Mouse (Mus musculus): ENCODE data around the gene Ucp2. TPM values are rescaled to one million over a fixed set of nuclear protein-coding genes. Genes with fewer than 3 reads are reported as not detected.

Ucp2 gene
- polyA plus RNA-seq, 1 experiment from 2014 or later: 195 TPM

DNA sequence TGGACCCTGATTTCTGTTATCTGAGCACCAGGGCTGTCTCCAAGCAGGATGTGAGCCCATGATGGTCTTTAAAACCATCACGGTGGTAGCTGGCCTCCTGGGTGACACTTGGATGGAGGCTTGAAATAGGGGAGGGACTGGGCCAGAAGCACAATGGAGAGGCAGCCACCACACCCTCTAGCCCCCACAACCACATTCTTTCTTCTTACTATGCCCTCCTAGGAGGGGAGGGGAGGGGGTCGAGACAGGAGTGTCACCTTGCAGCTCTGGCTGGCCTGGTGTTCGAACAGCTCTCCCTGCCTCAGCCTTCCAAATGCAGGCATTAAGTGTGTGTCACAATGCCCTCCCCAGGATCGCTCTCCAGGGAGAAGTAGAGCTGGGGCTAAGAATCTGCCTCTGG lies 4.3 kb downstream of the Ucp2 start:
- Histone ChIP-seq H3K36me3 (ENCODE audit: control insufficient read depth, insufficient read depth) (peaks cover 5% of the 10 kb centered on the region), H3K4me2 (ENCODE audit: low read depth, low read length) (no peak overlapping the region), H3K27me3 (ENCODE audit: control insufficient read depth, insufficient read depth, low read length) (no peaks in the 10 kb centered on the region), H3K9ac (ENCODE audit: low read length) (no peak overlapping the region), H3K4me3 (ENCODE audit: low read length) (no peak overlapping the region), H3K27ac (ENCODE audit: low read length) (no peak overlapping the region), H3K9me3 (replicated peaks; ENCODE audit: control insufficient read depth, low read length) (no peaks in the 10 kb centered on the region), H3K4me1 (ENCODE audit: control insufficient read depth, insufficient read depth, low read length) (peaks cover 27% of the 10 kb centered on the region)
- no peak for ATAC-seq (replicated peaks; ENCODE audit: extremely low read depth, insufficient read depth, low FRiP score)
- 74% methylated on average over 4 of the region's 4 CpGs for WGBS

- no peak for ATAC-seq (replicated peaks; ENCODE audit: extremely low read depth, insufficient read depth, low FRiP score)
- H3K4me1 ChIP-seq (ENCODE audit: control insufficient read depth, insufficient read depth, low read length): peaks cover 27% of the 10 kb centered on the region
- 89% methylated on average over 13 of the region's 13 CpGs for WGBS
Measured at GRCm38 (mm10) chr7:100497982-100498381, 4.8 kb downstream of the Ucp2 start.

GRCm38 (mm10) chr7:100499465-100499864 lies 6.3 kb downstream of the Ucp2 start:
- no peak overlapping the region for H3K27ac ChIP-seq (ENCODE audit: low read length)

More at GRCm38 (mm10) chr7:100497982-100498381, 4.8 kb downstream of the Ucp2 start:
- Histone ChIP-seq H3K36me3 (ENCODE audit: control insufficient read depth, insufficient read depth) (peaks cover 5% of the 10 kb centered on the region), H3K4me2 (ENCODE audit: low read depth, low read length) (no peak overlapping the region), H3K27ac (ENCODE audit: low read length) (no peak overlapping the region), H3K4me3 (ENCODE audit: low read length) (no peak overlapping the region), H3K27me3 (ENCODE audit: control insufficient read depth, insufficient read depth, low read length) (no peaks in the 10 kb centered on the region), H3K9ac (ENCODE audit: low read length) (no peak overlapping the region), H3K9me3 (replicated peaks; ENCODE audit: control insufficient read depth, low read length) (no peaks in the 10 kb centered on the region)

DNA sequence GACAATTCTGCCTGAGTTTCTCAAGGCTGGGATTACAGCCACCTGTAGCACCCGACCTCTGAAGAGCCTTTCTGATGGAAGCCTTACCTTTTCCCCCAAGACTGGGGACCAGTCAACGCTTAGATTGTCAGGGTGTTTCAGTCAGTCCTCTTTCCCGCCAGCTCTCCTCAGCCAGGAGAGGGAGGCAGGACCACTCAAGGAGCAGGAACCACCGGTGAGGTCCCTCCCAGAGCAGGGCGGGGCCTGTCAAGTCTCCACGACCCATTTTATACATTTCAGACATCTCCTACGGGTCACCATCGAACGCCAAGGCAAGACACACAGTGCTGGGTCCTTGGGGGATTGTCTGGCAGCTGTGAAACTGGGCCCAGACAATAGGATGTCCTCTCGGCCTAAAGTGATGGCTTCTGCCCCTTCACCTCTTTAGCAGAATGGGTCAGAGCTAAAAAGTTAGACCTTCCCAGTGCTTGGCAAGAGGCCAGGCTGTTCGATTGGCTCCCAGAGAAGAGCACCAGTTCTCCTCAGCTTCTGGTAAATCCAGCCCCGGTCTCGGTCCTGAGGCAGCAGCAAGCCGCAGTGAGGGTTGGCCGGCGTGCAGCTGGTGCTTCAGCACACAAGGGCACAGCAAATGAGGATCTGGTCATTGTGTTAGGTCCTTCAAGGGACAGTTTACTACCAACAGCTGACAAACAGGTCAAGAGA lies 7.3 kb downstream of the Ucp2 start:
- Histone ChIP-seq H3K4me2 (ENCODE audit: low read depth, low read length) (no peak overlapping the region), H3K36me3 (ENCODE audit: control insufficient read depth, insufficient read depth) (peaks cover 5% of the 10 kb centered on the region), H3K4me1 (ENCODE audit: control insufficient read depth, insufficient read depth, low read length) (peaks cover 9% of the 10 kb centered on the region), H3K4me3 (ENCODE audit: low read length) (no peak overlapping the region), H3K27me3 (ENCODE audit: control insufficient read depth, insufficient read depth, low read length) (no peaks in the 10 kb centered on the region), H3K27ac (ENCODE audit: low read length) (no peak overlapping the region), H3K9me3 (replicated peaks; ENCODE audit: control insufficient read depth, low read length) (no peaks in the 10 kb centered on the region), H3K9ac (ENCODE audit: low read length) (no peak overlapping the region)
- 63% methylated on average over 16 of the region's 16 CpGs for WGBS
- no peak for ATAC-seq (replicated peaks; ENCODE audit: extremely low read depth, insufficient read depth, low FRiP score)

More at GRCm38 (mm10) chr7:100499465-100499864, 6.3 kb downstream of the Ucp2 start:
- peaks cover 5% of the 10 kb centered on the region for H3K36me3 ChIP-seq (ENCODE audit: control insufficient read depth, insufficient read depth)
- H3K9ac ChIP-seq (ENCODE audit: low read length): no peak overlapping the region
- no peaks in the 10 kb centered on the region for H3K9me3 ChIP-seq (replicated peaks; ENCODE audit: control insufficient read depth, low read length)
- no peaks in the 10 kb centered on the region for H3K27me3 ChIP-seq (ENCODE audit: control insufficient read depth, insufficient read depth, low read length)
- H3K4me2 ChIP-seq (ENCODE audit: low read depth, low read length): no peak overlapping the region
- no peak for ATAC-seq (replicated peaks; ENCODE audit: extremely low read depth, insufficient read depth, low FRiP score)
- H3K4me3 ChIP-seq (ENCODE audit: low read length): no peak overlapping the region
- peaks cover 18% of the 10 kb centered on the region for H3K4me1 ChIP-seq (ENCODE audit: control insufficient read depth, insufficient read depth, low read length)

GRCm38 (mm10) chr7:100501027-100501843 lies 8.1 kb downstream of the Ucp2 start:
- Histone ChIP-seq H3K9me3 (replicated peaks; ENCODE audit: control insufficient read depth, low read length) (no peaks in the 10 kb centered on the region), H3K27me3 (ENCODE audit: control insufficient read depth, insufficient read depth, low read length) (no peaks in the 10 kb centered on the region), H3K4me3 (ENCODE audit: low read length) (no peak overlapping the region), H3K4me1 (ENCODE audit: control insufficient read depth, insufficient read depth, low read length) (peaks cover 1% of the 10 kb centered on the region), H3K9ac (ENCODE audit: low read length) (no peak overlapping the region), H3K4me2 (ENCODE audit: low read depth, low read length) (no peak overlapping the region), H3K27ac (ENCODE audit: low read length) (no peak overlapping the region), H3K36me3 (ENCODE audit: control insufficient read depth, insufficient read depth) (peaks cover 5% of the 10 kb centered on the region)
- ATAC-seq (replicated peaks; ENCODE audit: extremely low read depth, insufficient read depth, low FRiP score): no peak
- WGBS: 74% methylated on average over 6 of the region's 6 CpGs

DNA sequence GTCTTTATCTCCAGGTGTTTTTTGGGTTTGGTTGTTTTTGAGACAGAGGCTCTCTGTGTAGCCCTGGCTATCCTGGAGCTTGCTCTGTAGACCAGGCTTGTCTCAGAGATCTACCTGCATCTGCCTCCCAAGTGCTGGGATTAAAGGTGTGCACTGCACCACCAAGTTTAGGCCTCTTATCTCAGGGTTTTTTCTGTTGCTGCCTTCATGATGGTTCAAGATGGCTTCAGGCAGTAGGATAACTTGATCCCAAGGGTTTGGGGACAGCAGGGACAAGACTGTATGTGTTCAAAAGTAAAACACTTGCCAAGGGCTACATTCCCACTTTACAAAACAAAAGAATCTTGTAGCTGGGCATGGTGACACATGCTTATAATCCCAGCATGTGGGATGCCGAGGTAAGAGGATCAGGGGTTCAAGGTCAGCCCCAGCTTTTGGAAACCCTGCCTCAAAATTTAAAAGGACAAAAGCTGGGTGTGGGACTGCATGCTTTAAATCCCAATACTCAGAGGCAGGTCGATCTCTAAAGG lies 8.8 kb downstream of the Ucp2 start:
- 50% methylated on average over 2 of the region's 2 CpGs for WGBS

DNA sequence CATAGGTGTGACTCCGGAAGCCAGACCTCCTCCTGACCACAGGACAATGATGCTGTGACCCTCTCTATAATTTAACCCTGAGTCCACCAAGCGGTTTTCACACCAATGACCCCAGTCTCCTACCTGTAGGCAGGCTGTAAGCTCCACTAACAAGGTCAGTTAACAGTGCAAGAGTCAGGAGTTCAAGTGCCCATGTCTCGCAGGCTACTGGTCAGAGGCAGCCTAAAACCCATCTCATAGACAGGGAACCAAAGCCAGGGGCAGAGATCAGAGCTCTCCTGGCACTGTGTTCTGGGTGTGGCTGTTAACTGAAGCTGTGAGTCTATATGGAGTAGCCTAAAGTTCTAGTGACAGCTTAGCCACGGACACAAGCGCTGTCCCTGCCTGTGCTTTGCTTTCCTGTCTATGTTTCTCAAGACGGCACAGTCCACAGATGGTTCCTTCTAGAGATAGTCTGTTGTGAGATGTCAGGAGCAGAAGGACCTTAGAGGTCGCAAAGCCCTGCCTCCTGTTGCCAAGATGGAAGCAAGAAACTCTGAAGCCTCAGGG lies 9.3 kb downstream of the Ucp2 start:
- Histone ChIP-seq H3K4me2 (ENCODE audit: low read depth, low read length) (no peak overlapping the region), H3K36me3 (ENCODE audit: control insufficient read depth, insufficient read depth) (peaks cover 5% of the 10 kb centered on the region), H3K4me1 (ENCODE audit: control insufficient read depth, insufficient read depth, low read length) (no peaks in the 10 kb centered on the region), H3K27me3 (ENCODE audit: control insufficient read depth, insufficient read depth, low read length) (no peaks in the 10 kb centered on the region), H3K9ac (ENCODE audit: low read length) (no peak overlapping the region), H3K27ac (ENCODE audit: low read length) (no peak overlapping the region), H3K9me3 (replicated peaks; ENCODE audit: control insufficient read depth, low read length) (no peaks in the 10 kb centered on the region), H3K4me3 (ENCODE audit: low read length) (no peak overlapping the region)
- no peak for ATAC-seq (replicated peaks; ENCODE audit: extremely low read depth, insufficient read depth, low FRiP score)
- 77% methylated on average over 7 of the region's 7 CpGs for WGBS

More for the DNA sequence above, 8.8 kb downstream of the Ucp2 start:
- ATAC-seq (replicated peaks; ENCODE audit: extremely low read depth, insufficient read depth, low FRiP score): no peak
- Histone ChIP-seq H3K36me3 (ENCODE audit: control insufficient read depth, insufficient read depth) (peaks cover 5% of the 10 kb centered on the region), H3K4me2 (ENCODE audit: low read depth, low read length) (no peak overlapping the region), H3K27ac (ENCODE audit: low read length) (no peak overlapping the region), H3K4me1 (ENCODE audit: control insufficient read depth, insufficient read depth, low read length) (no peaks in the 10 kb centered on the region), H3K4me3 (ENCODE audit: low read length) (no peak overlapping the region), H3K27me3 (ENCODE audit: control insufficient read depth, insufficient read depth, low read length) (no peaks in the 10 kb centered on the region), H3K9ac (ENCODE audit: low read length) (no peak overlapping the region), H3K9me3 (replicated peaks; ENCODE audit: control insufficient read depth, low read length) (no peaks in the 10 kb centered on the region)

DNA sequence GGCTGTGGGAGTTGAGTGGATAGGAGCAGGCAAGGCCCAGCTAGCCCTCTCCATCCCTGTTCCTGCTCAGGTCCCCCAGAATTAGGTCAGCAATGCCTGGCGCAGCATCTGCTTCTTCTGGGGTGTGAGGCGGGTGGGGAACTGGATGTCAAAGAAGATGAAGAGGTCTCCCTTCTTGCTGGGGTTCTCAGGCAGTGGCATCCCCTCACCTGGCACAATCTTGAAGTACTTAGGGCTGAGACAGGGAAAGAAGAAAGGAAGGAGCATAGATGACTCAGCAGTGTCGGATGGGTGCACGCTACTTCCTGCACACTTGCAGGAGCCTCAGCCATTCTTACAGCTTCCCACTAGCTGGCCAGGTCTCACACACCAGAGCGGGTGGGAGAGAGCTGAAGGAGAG lies 9.9 kb downstream of the Ucp2 start:
- H3K27me3 ChIP-seq (ENCODE audit: control insufficient read depth, insufficient read depth, low read length): no peaks in the 10 kb centered on the region
- ATAC-seq (replicated peaks; ENCODE audit: extremely low read depth, insufficient read depth, low FRiP score): no peak
- WGBS: 78% methylated on average over 5 of the region's 5 CpGs
- H3K27ac ChIP-seq (ENCODE audit: low read length): no peak overlapping the region
- H3K4me1 ChIP-seq (ENCODE audit: control insufficient read depth, insufficient read depth, low read length): no peaks in the 10 kb centered on the region
- no peak overlapping the region for H3K4me3 ChIP-seq (ENCODE audit: low read length)
- no peaks in the 10 kb centered on the region for H3K9me3 ChIP-seq (replicated peaks; ENCODE audit: control insufficient read depth, low read length)
- H3K4me2 ChIP-seq (ENCODE audit: low read depth, low read length): no peak overlapping the region
- H3K9ac ChIP-seq (ENCODE audit: low read length): no peak overlapping the region
- peaks cover 2% of the 10 kb centered on the region; the same call in 1 of the 2 replicates for H3K36me3 ChIP-seq (ENCODE audit: control insufficient read depth, insufficient read depth)
